Mouse (Mus musculus): ENCODE data around the gene C8g.

GRCm38 (mm10) chr2:25465816-25466635 is 35.5 kb downstream of the C8g start:
- TF ChIP-seq CTCF (IDR thresholded peaks at IDR 0.05; ENCODE audit: low read depth) (no peak), EP300 (IDR thresholded peaks at IDR 0.05; ENCODE audit: low read depth) (no peak)
